Mouse (Mus musculus) monocyte, adult 2 months (primary cell): Measurements from ENCODE around the gene Akr1c20.

ENCODE experiments used
- DNase-seq, 2 experiments: peaks; one replicate each; pipeline ENCODE4 v3.0.0; 2022; ENCODE audit warnings: low spot score in 2 of 2, low read depth in 1 of 2

Gene Akr1c20

DNA sequence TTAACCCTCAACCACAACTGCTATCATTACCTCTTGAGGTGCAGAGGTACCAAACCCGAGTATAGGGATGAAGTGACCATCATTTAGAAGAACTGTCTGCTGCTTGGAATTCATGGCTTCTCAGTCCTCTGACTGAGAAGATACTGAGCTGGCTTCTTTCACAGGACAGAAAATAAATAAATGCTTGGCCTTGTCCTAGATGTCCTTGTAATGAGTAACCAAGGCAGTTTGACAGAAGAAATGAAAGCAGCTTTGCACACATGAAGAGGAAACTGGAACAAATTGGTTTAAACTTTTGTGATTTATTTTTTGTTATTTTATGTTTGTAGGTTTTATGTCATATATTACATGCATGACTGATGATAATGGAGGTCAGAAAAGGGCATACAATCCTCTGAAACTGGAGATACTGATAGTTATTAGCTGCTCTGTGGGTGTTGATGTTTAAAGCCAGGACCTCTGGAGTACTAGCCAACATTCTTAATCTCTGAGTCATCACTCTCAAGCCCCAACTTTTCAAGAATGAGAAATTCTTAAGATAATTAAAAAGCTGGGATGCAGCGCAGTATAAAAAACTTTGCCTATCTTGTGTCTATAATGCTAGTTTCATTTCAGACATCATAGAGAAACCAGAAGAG, at the start of gene Akr1c20:
TSS of gene Akr1c20 (minus strand) at position 145 of the 638 bp plus-strand sequence.
- no peak for DNase-seq

DNA sequence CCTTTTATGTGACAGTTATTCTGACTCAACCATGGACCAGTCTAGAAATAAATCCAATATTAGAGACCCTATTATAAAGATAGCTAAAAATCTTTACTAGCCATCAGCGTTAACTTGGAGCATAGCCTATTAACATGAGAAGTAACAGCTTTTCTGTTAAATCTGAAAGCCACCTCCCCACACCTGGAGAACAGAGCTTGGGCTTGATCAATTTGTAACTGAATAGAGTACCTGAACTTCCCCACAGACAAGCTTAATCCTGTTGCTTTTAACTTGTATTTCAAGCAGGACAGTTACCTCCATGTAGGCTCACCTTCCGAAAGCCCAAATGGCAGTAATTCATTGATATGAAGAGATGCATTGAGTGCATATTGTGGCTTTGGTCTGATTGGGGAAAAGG, 42.9 kb upstream of the Akr1c20 start:
- no peak for DNase-seq

DNA sequence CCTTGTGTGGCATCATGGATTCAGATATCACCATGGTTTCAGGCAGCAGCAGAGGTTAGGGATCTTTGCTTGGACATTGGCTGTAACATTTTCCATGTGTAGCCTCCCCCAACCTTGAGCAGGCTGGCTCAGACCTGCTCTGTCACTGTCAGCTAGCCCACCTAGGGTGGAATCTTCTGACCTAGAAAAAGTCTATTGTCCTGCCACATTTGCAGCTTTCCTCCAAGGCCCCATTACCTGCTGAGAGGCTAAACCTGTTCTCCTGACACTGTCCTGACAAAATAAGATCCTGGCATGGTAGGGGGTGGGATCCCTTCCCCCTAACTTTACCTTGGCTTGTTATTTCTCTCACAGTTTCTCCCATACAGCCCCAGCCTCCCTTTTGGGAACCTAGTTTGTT, 37.4 kb upstream of the Akr1c20 start:
- DNase-seq: no peak

DNA sequence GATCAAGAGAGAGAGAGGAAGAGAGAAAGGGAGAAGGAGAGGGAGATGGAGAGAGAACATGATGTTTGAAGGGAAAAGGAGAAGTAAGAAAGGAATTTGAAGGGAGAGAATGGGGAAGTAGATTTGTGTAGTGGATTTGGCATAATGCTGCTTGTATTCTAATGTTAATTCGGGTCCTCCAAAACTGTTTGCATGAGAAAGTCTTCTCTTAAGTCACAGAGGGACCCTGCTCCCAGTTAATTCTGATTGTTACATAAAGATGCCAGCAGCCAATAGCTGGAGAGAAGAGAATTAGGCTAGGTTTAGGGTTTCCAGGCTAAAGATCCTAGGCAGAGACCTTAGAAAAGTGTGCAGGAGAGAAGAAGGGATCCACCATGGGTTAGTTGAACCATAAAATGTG, 36.0 kb upstream of the Akr1c20 start:
- no peak for DNase-seq

DNA sequence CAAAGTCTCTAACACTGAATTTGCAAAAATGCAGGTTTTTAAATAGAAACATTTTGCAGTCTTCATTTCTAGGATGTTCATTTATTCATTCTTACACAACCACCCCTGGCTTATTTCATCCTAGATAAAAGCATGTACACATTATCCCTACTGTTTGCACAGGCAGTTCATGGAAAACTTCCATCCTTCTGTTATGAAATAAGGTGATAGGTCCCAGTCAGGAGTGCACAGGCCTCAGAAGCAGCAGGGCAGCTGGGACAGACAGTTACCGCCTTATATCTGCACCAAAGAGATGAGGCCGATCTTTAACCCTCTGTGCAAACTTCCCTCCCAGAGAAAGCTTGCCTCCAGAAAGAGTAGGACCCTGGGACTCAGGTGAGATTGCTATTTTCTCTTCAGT, 8.3 kb downstream of the Akr1c20 start:
- DNase-seq: no peak

DNA sequence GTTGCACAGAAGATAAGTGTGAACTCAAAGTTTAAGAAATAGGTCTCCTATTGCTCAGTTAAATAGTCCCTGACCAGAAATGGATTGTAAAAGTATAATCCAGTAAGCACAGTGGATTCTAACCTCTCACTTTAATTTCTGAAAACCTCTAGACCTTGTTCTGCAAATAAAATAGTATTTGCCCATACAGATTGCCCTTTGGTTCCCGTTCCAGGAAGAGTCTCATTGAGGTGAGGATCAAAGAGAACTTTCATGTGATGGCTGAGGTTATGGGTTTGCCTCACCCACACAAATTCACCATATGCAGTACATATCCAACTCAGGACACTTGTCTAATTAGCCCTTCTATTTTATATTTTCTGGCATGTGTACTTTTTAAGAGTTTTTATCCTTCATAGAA, 55.2 kb downstream of the Akr1c20 start:
- DNase-seq: no peak

DNA sequence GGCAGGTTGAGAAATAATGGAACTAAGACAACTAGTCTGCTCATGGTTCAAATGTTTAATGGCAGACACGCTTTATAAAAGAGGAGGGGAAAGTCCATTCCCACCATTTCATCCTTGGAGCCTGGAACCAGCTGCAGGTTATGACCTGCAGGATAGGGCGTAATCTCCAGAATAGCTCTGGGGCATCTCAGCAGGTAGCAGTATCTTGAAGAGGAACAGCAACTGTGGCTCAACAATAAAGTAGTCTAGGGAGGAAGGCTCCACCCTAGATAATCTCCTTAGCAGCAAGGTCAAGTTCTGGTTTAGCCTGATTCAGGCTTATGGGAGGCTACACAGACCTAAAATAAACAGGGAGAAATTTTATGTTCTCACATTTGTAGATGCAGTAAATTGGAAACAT, 57.5 kb downstream of the Akr1c20 start:
- no peak for DNase-seq
